Mouse (Mus musculus): ENCODE data around the gene Fam89b.

GRCm38 (mm10) chr19:5724549-5724941 lies 4.9 kb downstream of the Fam89b start:
- TF ChIP-seq CTCF (IDR thresholded peaks at IDR 0.05; ENCODE audit: borderline replicate concordance, insufficient read depth, low read depth, low read length) (no peak), POLR2A (IDR thresholded peaks at IDR 0.05; ENCODE audit: borderline replicate concordance, insufficient read depth, low read length) (no peak)

Measured in cerebellum, adult 2 months (tissue).